Mouse (Mus musculus): ENCODE measurements around the gene Gm20708. TPM values are rescaled to one million over a fixed set of nuclear protein-coding genes. Genes with fewer than 3 reads are reported as not detected.

Gm20708 gene
- polyA plus RNA-seq, 1 experiment from 2014 or later = 0.18 TPM

- 34% methylated on average over 23 of the region's 23 CpGs for WGBS
- Histone ChIP-seq H3K9ac (ENCODE audit: low read length) (peak overlapping the region; percentile 45), H3K4me3 (ENCODE audit: low read depth, low read length) (peak overlapping the region; percentile 18), H3K9me3 (ENCODE audit: control insufficient read depth, low read length) (no peaks in the 10 kb centered on the region), H3K4me1 (replicated peaks; ENCODE audit: control insufficient read depth, insufficient read depth) (no peaks in the 10 kb centered on the region), H3K27me3 (ENCODE audit: control insufficient read depth, insufficient read depth, low read length) (no peaks in the 10 kb centered on the region), H3K36me3 (ENCODE audit: control insufficient read depth, insufficient read depth, low read length) (no peaks in the 10 kb centered on the region), H3K4me2 (replicated peaks; ENCODE audit: low read depth) (peak overlapping the region; percentile 52), H3K27ac (replicated peaks) (peak overlapping the region; percentile 91)
- DNase-seq (ENCODE audit: low spot score) (peak; percentile 93), ATAC-seq (ENCODE audit: low FRiP score, low TSS enrichment) (peak; percentile 91)
- TF ChIP-seq EP300 (optimal IDR thresholded peaks at IDR 0.05) (no peak), CTCF (IDR thresholded peaks at IDR 0.05; ENCODE audit: low read depth) (peak; percentile 57)
Measured at GRCm38 (mm10) chr11:117790703-117791440, 18.6 kb upstream of the Gm20708 start.

GRCm38 (mm10) chr11:117791441-117791761, 18.1 kb upstream of the Gm20708 start:
- H3K4me1 ChIP-seq (replicated peaks; ENCODE audit: control insufficient read depth, insufficient read depth) = no peaks in the 10 kb centered on the region
- no peaks in the 10 kb centered on the region for H3K36me3 ChIP-seq (ENCODE audit: control insufficient read depth, insufficient read depth, low read length)
- ATAC-seq (ENCODE audit: low FRiP score, low TSS enrichment) (no peak), DNase-seq (ENCODE audit: low spot score) (no peak)
- H3K9ac ChIP-seq (ENCODE audit: low read length) = peak overlapping the region; percentile 45; the same call in 1 of the 2 replicates
- no peaks in the 10 kb centered on the region for H3K27me3 ChIP-seq (ENCODE audit: control insufficient read depth, insufficient read depth, low read length)
- TF ChIP-seq EP300 (optimal IDR thresholded peaks at IDR 0.05) (no peak), CTCF (IDR thresholded peaks at IDR 0.05; ENCODE audit: low read depth) (no peak)
- H3K9me3 ChIP-seq (ENCODE audit: control insufficient read depth, low read length) = no peaks in the 10 kb centered on the region
- H3K27ac ChIP-seq (replicated peaks) = peak overlapping the region; percentile 91
- WGBS = 89% methylated on average over 9 of the region's 9 CpGs
- no peak overlapping the region for H3K4me3 ChIP-seq (ENCODE audit: low read depth, low read length)
- peak overlapping the region; percentile 52 for H3K4me2 ChIP-seq (replicated peaks; ENCODE audit: low read depth)

GRCm38 (mm10) chr11:117792281-117792888, 17.1 kb upstream of the Gm20708 start:
- H3K36me3 ChIP-seq (ENCODE audit: control insufficient read depth, insufficient read depth, low read length) = no peaks in the 10 kb centered on the region
- peak; percentile 77 for ATAC-seq (ENCODE audit: low FRiP score, low TSS enrichment)
- H3K9me3 ChIP-seq (ENCODE audit: control insufficient read depth, low read length) = no peaks in the 10 kb centered on the region
- TF ChIP-seq CTCF (IDR thresholded peaks at IDR 0.05; ENCODE audit: low read depth) (peak; percentile 29), EP300 (optimal IDR thresholded peaks at IDR 0.05) (no peak)
- DNase-seq (ENCODE audit: low spot score) = peak; percentile 97
- peak overlapping the region; percentile 43 for H3K9ac ChIP-seq (ENCODE audit: low read length)
- peak overlapping the region; percentile 27 for H3K4me3 ChIP-seq (ENCODE audit: low read depth, low read length)
- H3K4me2 ChIP-seq (replicated peaks; ENCODE audit: low read depth) = peak overlapping the region; percentile 51
- no peaks in the 10 kb centered on the region for H3K4me1 ChIP-seq (replicated peaks; ENCODE audit: control insufficient read depth, insufficient read depth)
- WGBS = 6% methylated on average over 22 of the region's 22 CpGs
- no peaks in the 10 kb centered on the region for H3K27me3 ChIP-seq (ENCODE audit: control insufficient read depth, insufficient read depth, low read length)
- H3K27ac ChIP-seq (replicated peaks) = peak overlapping the region; percentile 91

GRCm38 (mm10) chr11:117794035-117794551, 15.4 kb upstream of the Gm20708 start:
- DNase-seq (ENCODE audit: low spot score) (peak; percentile 34), ATAC-seq (ENCODE audit: low FRiP score, low TSS enrichment) (no peak)
- TF ChIP-seq EP300 (optimal IDR thresholded peaks at IDR 0.05) (no peak), CTCF (IDR thresholded peaks at IDR 0.05; ENCODE audit: low read depth) (no peak)
- no peaks in the 10 kb centered on the region for H3K4me1 ChIP-seq (replicated peaks; ENCODE audit: control insufficient read depth, insufficient read depth)
- no peaks in the 10 kb centered on the region for H3K9me3 ChIP-seq (ENCODE audit: control insufficient read depth, low read length)
- no peak overlapping the region for H3K9ac ChIP-seq (ENCODE audit: low read length)
- no peaks in the 10 kb centered on the region for H3K36me3 ChIP-seq (ENCODE audit: control insufficient read depth, insufficient read depth, low read length)
- no peaks in the 10 kb centered on the region for H3K27me3 ChIP-seq (ENCODE audit: control insufficient read depth, insufficient read depth, low read length)
- 65% methylated on average over 4 of the region's 4 CpGs for WGBS
- H3K27ac ChIP-seq (replicated peaks) = no peak overlapping the region
- no peak overlapping the region for H3K4me2 ChIP-seq (replicated peaks; ENCODE audit: low read depth)
- H3K4me3 ChIP-seq (ENCODE audit: low read depth, low read length) = no peak overlapping the region

- Histone ChIP-seq H3K36me3 (ENCODE audit: control insufficient read depth, insufficient read depth, low read length) (no peaks in the 10 kb centered on the region), H3K4me3 (ENCODE audit: low read depth, low read length) (no peak overlapping the region), H3K9me3 (ENCODE audit: control insufficient read depth, low read length) (no peaks in the 10 kb centered on the region), H3K4me1 (replicated peaks; ENCODE audit: control insufficient read depth, insufficient read depth) (no peaks in the 10 kb centered on the region), H3K9ac (ENCODE audit: low read length) (no peak overlapping the region), H3K27me3 (ENCODE audit: control insufficient read depth, insufficient read depth, low read length) (no peaks in the 10 kb centered on the region), H3K4me2 (replicated peaks; ENCODE audit: low read depth) (no peak overlapping the region), H3K27ac (replicated peaks) (no peak overlapping the region)
- DNase-seq (ENCODE audit: low spot score) (no peak), ATAC-seq (ENCODE audit: low FRiP score, low TSS enrichment) (no peak)
- no peak for TF ChIP-seq CTCF (IDR thresholded peaks at IDR 0.05; ENCODE audit: low read depth)
- no peak for TF ChIP-seq EP300 (optimal IDR thresholded peaks at IDR 0.05)
- WGBS = 48% methylated on average over 5 of the region's 5 CpGs
Measured at GRCm38 (mm10) chr11:117796954-117797353, 12.5 kb upstream of the Gm20708 start.

Measured in stomach, postnatal 0 days (tissue).